Mouse (Mus musculus) brain, embryonic 14.5 days (tissue): ENCODE measurements around the gene Scaf8. TPM values are rescaled to one million over a fixed set of nuclear protein-coding genes. Genes with fewer than 3 reads are reported as not detected.

Source experiments
- DNase-seq: peaks from one replicate; pipeline ENCODE4 v3.0.0-alpha.2; 2011; ENCODE audit warnings: low read depth
- CTCF ChIP-seq: fragments of 200-500 bp; IDR thresholded peaks from 2 replicates; pipeline ENCODE4 v1.5.1; 2012; ENCODE audit warnings: inconsistent platforms, mild to moderate bottlenecking, moderate library complexity, borderline replicate concordance; ENCODE audit not compliant: insufficient read depth, insufficient read length; ENCODE audit errors: extremely low read depth
- POLR2A ChIP-seq: fragments of 200-500 bp; IDR thresholded peaks from 2 replicates; pipeline ENCODE4 v1.6.1; 2012; ENCODE audit warnings: mild to moderate bottlenecking, inconsistent platforms, borderline replicate concordance; ENCODE audit not compliant: poor library complexity, insufficient read depth, insufficient read length, severe bottlenecking; ENCODE audit errors: extremely low read depth
- polyA plus RNA-seq: library from polyadenylated mRNA; depleted of rRNA; stranded (reverse); fragments of >200 nt; gene quantifications from 2 replicates; pipeline ENCODE4 v1.2.3, GENCODE M21; 2012; rRNA removed

Gene Scaf8
- polyA plus RNA-seq, 1 experiment: 44.4 TPM

GRCm38 (mm10) chr17:3230231-3231000 is 115.6 kb downstream of the Scaf8 start:
- peak; percentile 88 for DNase-seq
- peak; percentile 86 for TF ChIP-seq CTCF
- no peak for TF ChIP-seq POLR2A

GRCm38 (mm10) chr17:3232626-3233025 is 117.9 kb downstream of the Scaf8 start:
- TF ChIP-seq CTCF: no peak
- DNase-seq: no peak

- DNase-seq: peak; percentile 64
- TF ChIP-seq CTCF (no peak), POLR2A (no peak)
Observed at GRCm38 (mm10) chr17:3243672-3244071, 128.9 kb downstream of the Scaf8 start.

- TF ChIP-seq CTCF (no peak), POLR2A (no peak)
- DNase-seq: peak; percentile 62
Observed at GRCm38 (mm10) chr17:3244881-3245739, 130.3 kb downstream of the Scaf8 start.

- peak; percentile 68 for DNase-seq
- TF ChIP-seq POLR2A (no peak), CTCF (no peak)
Observed at GRCm38 (mm10) chr17:3246665-3247370, 132.0 kb downstream of the Scaf8 start.

Other genes with a start within 250 kb of the Scaf8 start
- 17.5 and 48.1 TPM in 2 replicates for gene Tiam2, start 211.6 kb downstream of the Scaf8 start, polyA plus RNA-seq